In the genomic region with DNA sequence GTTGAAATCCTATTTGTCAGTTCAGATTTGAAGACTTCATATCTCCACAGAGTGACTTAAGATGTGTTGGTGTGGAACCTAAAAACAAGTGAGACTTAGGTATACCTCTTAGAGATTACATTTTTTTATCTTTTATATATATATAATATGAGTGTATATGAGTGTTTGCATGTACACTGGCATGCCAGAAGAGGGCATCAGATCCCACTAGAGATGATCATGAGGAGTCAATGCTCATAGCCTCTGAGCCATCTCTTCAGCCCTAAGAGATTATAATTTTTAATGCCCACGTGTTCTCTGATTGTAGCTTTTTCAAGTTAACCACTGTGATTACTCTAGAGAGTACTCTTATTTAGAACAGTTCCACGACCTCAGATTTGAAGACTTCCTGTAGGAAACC, we compare ENCODE assay signal across 27 mouse cellular contexts. TPM values are rescaled to one million over a fixed set of nuclear protein-coding genes. Genes with fewer than 3 reads are reported as not detected.
DNase-seq lines count a peak whose midpoint lies in the region; ATAC-seq and TF ChIP-seq lines count a peak whose summit lies in the region.
"Had no signal": no experiment of that assay in that cellular context is flagged by ENCODE, and none has a peak within 500 bp of the region (broad histone marks: within the 10 kb centered on the region; RNA-seq: fewer than 3 reads in every experiment).

A gene (plus strand): TSS at position 326 of the 400 bp plus-strand sequence.

- no peak within 1 kb of the TSS for H3K4me3 ChIP-seq in intestine, postnatal 0 days (ENCODE audit: low read depth, low read length)
- H3K4me3 ChIP-seq in intestine, embryonic 16.5 days (ENCODE audit: low read length): no peak within 1 kb of the TSS
- H3K4me3 ChIP-seq in stomach, postnatal 0 days (ENCODE audit: low read depth, low read length): no peak within 1 kb of the TSS
- H3K4me3 ChIP-seq: embryonic facial prominence, embryonic 13.5 days; embryonic facial prominence, embryonic 15.5 days; erythroblast, embryonic 14.5 days; forebrain, embryonic 10.5 days; forebrain, embryonic 12.5 days had no signal

- no peak within 1 kb of the TSS for H3K9ac ChIP-seq in intestine, postnatal 0 days (ENCODE audit: low read depth, low read length)
- no peak within 1 kb of the TSS for H3K9ac ChIP-seq in intestine, embryonic 16.5 days (ENCODE audit: low read depth, low read length)
- no peak within 1 kb of the TSS for H3K9ac ChIP-seq in stomach, postnatal 0 days (ENCODE audit: low read length)
- H3K9ac ChIP-seq: embryonic facial prominence, embryonic 13.5 days; embryonic facial prominence, embryonic 15.5 days; forebrain, embryonic 12.5 days had no signal

- DNase-seq in stomach, postnatal 0 days (ENCODE audit: low spot score): no peak
- DNase-seq in urinary bladder, postnatal 14 days (ENCODE audit: low spot score): no peak
- DNase-seq: adrenal gland, adult 8-10 months; adrenal gland, postnatal 14 days; adrenal gland, postnatal 36 days; cerebellum, adult 11-12 months; cerebellum, adult 2 months; cerebellum, adult 9-10 months; cerebellum, postnatal 10 days; cerebellum, postnatal 25 days; embryo, embryonic 11 days had no signal

- no peak within 1 kb of the TSS for H3K27ac ChIP-seq in intestine, postnatal 0 days (ENCODE audit: low read depth, low read length)
- H3K27ac ChIP-seq in intestine, embryonic 16.5 days (ENCODE audit: low read length): no peak within 1 kb of the TSS
- H3K27ac ChIP-seq in stomach, postnatal 0 days (replicated peaks): no peak within 1 kb of the TSS
- H3K27ac ChIP-seq: embryonic facial prominence, embryonic 13.5 days; embryonic facial prominence, embryonic 15.5 days; forebrain, embryonic 10.5 days; forebrain, embryonic 12.5 days had no signal

- no peaks in the 10 kb centered on the region for H3K36me3 ChIP-seq in intestine, postnatal 0 days (ENCODE audit: control insufficient read depth, insufficient read depth)
- no peaks in the 10 kb centered on the region for H3K36me3 ChIP-seq in intestine, embryonic 16.5 days (ENCODE audit: control insufficient read depth, insufficient read depth, low read length)
- H3K36me3 ChIP-seq in stomach, postnatal 0 days (ENCODE audit: control insufficient read depth, insufficient read depth, low read length): no peaks in the 10 kb centered on the region
- H3K36me3 ChIP-seq: embryonic facial prominence, embryonic 13.5 days; embryonic facial prominence, embryonic 15.5 days; forebrain, embryonic 10.5 days; forebrain, embryonic 12.5 days; G1E had no signal

- no peaks in the 10 kb centered on the region for H3K27me3 ChIP-seq in intestine, postnatal 0 days (replicated peaks; ENCODE audit: control insufficient read depth, insufficient read depth, low read length)
- H3K27me3 ChIP-seq in intestine, embryonic 16.5 days (replicated peaks; ENCODE audit: control insufficient read depth, insufficient read depth, low read length): no peaks in the 10 kb centered on the region
- H3K27me3 ChIP-seq in stomach, postnatal 0 days (ENCODE audit: control insufficient read depth, insufficient read depth, low read length): no peaks in the 10 kb centered on the region
- H3K27me3 ChIP-seq: embryonic facial prominence, embryonic 13.5 days; embryonic facial prominence, embryonic 15.5 days; forebrain, embryonic 12.5 days; Patski had no signal

- TF ChIP-seq EP300 in stomach, postnatal 0 days (optimal IDR thresholded peaks at IDR 0.05): no peak

- H3K4me1 ChIP-seq in intestine, postnatal 0 days (replicated peaks; ENCODE audit: control insufficient read depth, insufficient read depth, low read length): no peaks in the 10 kb centered on the region
- H3K4me1 ChIP-seq in intestine, embryonic 16.5 days (ENCODE audit: control insufficient read depth, insufficient read depth, low read length): no peaks in the 10 kb centered on the region
- no peaks in the 10 kb centered on the region for H3K4me1 ChIP-seq in stomach, postnatal 0 days (replicated peaks; ENCODE audit: control insufficient read depth, insufficient read depth)
- H3K4me1 ChIP-seq: embryonic facial prominence, embryonic 13.5 days; embryonic facial prominence, embryonic 15.5 days; forebrain, embryonic 10.5 days; forebrain, embryonic 12.5 days had no signal

- no peak within 1 kb of the TSS for H3K4me2 ChIP-seq in intestine, postnatal 0 days (replicated peaks; ENCODE audit: low read depth)
- H3K4me2 ChIP-seq in intestine, embryonic 16.5 days (ENCODE audit: low read depth, low read length): no peak within 1 kb of the TSS
- no peak within 1 kb of the TSS for H3K4me2 ChIP-seq in stomach, postnatal 0 days (replicated peaks; ENCODE audit: low read depth)
- H3K4me2 ChIP-seq: embryonic facial prominence, embryonic 13.5 days; embryonic facial prominence, embryonic 15.5 days; forebrain, embryonic 12.5 days had no signal

- WGBS in intestine, postnatal 0 days: 59% methylated on average over 2 of the region's 2 CpGs
- 64% methylated on average over 2 of the region's 2 CpGs for WGBS in intestine, embryonic 16.5 days
- 61% methylated on average over 2 of the region's 2 CpGs for WGBS in stomach, postnatal 0 days

- no peaks in the 10 kb centered on the region for H3K9me3 ChIP-seq in intestine, postnatal 0 days (ENCODE audit: control insufficient read depth)
- no peaks in the 10 kb centered on the region for H3K9me3 ChIP-seq in intestine, embryonic 16.5 days (ENCODE audit: control insufficient read depth, low read length)
- H3K9me3 ChIP-seq in stomach, postnatal 0 days (ENCODE audit: control insufficient read depth, low read length): no peaks in the 10 kb centered on the region
- H3K9me3 ChIP-seq: embryonic facial prominence, embryonic 13.5 days; embryonic facial prominence, embryonic 15.5 days; forebrain, embryonic 10.5 days; forebrain, embryonic 12.5 days; G1E had no signal

- TF ChIP-seq CTCF in intestine, postnatal 0 days (IDR thresholded peaks at IDR 0.05; ENCODE audit: low read depth): peak; percentile 36
- TF ChIP-seq CTCF in stomach, postnatal 0 days (IDR thresholded peaks at IDR 0.05; ENCODE audit: low read depth): no peak

- no peak for ATAC-seq in intestine, postnatal 0 days
- no peak for ATAC-seq in intestine, embryonic 16.5 days
- ATAC-seq in common myeloid progenitor, adult 5-6 weeks (replicated peaks; ENCODE audit: low read depth, poor library complexity, severe bottlenecking): 0 out of 2 replicates have a peak, but pooled peaks have one; percentile 42
- no peak for ATAC-seq in stomach, postnatal 0 days (ENCODE audit: low FRiP score, low TSS enrichment)
- ATAC-seq: activated CD4-positive, CD25-positive, alpha-beta regulatory T cell, adult 4 months; forebrain, embryonic 14.5 days; forebrain, embryonic 16.5 days; Patski had no signal

RNA-seq across cellular contexts. Expression of the gene that starts here (rescaled TPM):
- not detected in 2 replicates for polyA plus RNA-seq in intestine, postnatal 0 days (2015; fragmentation: Nextera tagmentation; extraction: Ambion mirVana)
- polyA plus RNA-seq in intestine, embryonic 16.5 days (2015; fragmentation: Nextera tagmentation; extraction: Ambion mirVana): not detected in 2 replicates
- total RNA-seq in common myeloid progenitor, adult 5-6 weeks (2017): not detected in 2 replicates
- not detected in 2 replicates for polyA plus RNA-seq in stomach, postnatal 0 days (2015; fragmentation: Nextera tagmentation; extraction: Ambion mirVana)
- total RNA-seq: adrenal gland, adult 18-20 months; adrenal gland, adult 8-10 months; adrenal gland, postnatal 14 days; adrenal gland, postnatal 36 days; G1E had no signal
- polyA plus RNA-seq: activated CD4-positive, CD25-positive, alpha-beta regulatory T cell, adult 4 months; C2C12; cerebellum, adult 2 months; embryonic facial prominence, embryonic 11.5 days; embryonic facial prominence, embryonic 13.5 days; forebrain, embryonic 10.5 days; forebrain, embryonic 12.5 days; forebrain, embryonic 14.5 days; forebrain, embryonic 16.5 days; G1E; Patski had no signal

Comparison
In these comparisons a context has a peak if more than half of its experiments do, and no peak if none do; other contexts are left out.
1. Peak in ATAC-seq in common myeloid progenitor, adult 5-6 weeks; RNA of the gene not detected or under 1 TPM.